Mouse (Mus musculus) right cerebral cortex, postnatal 10 days (tissue): ENCODE results near the gene Kntc1.
"Not testable (repeated sequence)": the region's sequence is repeated elsewhere in the genome, so short reads cannot be mapped to it uniquely, and the experiment has no call there.

Source experiments
- DNase-seq, 2 experiments: peaks; one replicate each; pipeline ENCODE4 v3.0.0; 2021; ENCODE audit warnings: low spot score in 2 of 2

Gene Kntc1

GRCm38 (mm10) chr5:123749065-123750064 lies at the start of gene Kntc1, which contains the start of gene Rsrc2:
Gene Kntc1, plus strand, starts transcription at chr5:123749716.
Gene Rsrc2, minus strand, starts transcription at chr5:123749414.
- peak; percentile 99 to 100 for DNase-seq

- DNase-seq = peak; percentile 63 to 76
Observed at GRCm38 (mm10) chr5:123700625-123701024, 48.9 kb upstream of the Kntc1 start.

GRCm38 (mm10) chr5:123708598-123708997 lies 40.9 kb upstream of the Kntc1 start:
- DNase-seq = no peak

GRCm38 (mm10) chr5:123709571-123709970 lies 39.9 kb upstream of the Kntc1 start:
- no peak for DNase-seq

- no peak for DNase-seq
Observed at GRCm38 (mm10) chr5:123713782-123714181, 35.7 kb upstream of the Kntc1 start.

- DNase-seq = no peak
Observed at GRCm38 (mm10) chr5:123714622-123715021, 34.9 kb upstream of the Kntc1 start.

- DNase-seq = peak; percentile 98
Observed at GRCm38 (mm10) chr5:123720328-123721311, 28.9 kb upstream of the Kntc1 start, which contains the start of gene Zcchc8. Gene Zcchc8, minus strand, starts transcription at chr5:123721100.

- DNase-seq = not testable (repeated sequence)
Observed at GRCm38 (mm10) chr5:123723816-123724215, 25.7 kb upstream of the Kntc1 start.

GRCm38 (mm10) chr5:123730981-123731380 lies 18.5 kb upstream of the Kntc1 start:
- no peak for DNase-seq

GRCm38 (mm10) chr5:123744358-123744757 lies 5.2 kb upstream of the Kntc1 start:
- DNase-seq = no peak

- no peak for DNase-seq
Observed at GRCm38 (mm10) chr5:123746253-123746652, 3.3 kb upstream of the Kntc1 start.

GRCm38 (mm10) chr5:123747604-123748003 lies 1.9 kb upstream of the Kntc1 start:
- DNase-seq = no peak

- no peak for DNase-seq
Observed at GRCm38 (mm10) chr5:123748339-123749064, 1.0 kb upstream of the Kntc1 start.

GRCm38 (mm10) chr5:123765506-123765905 lies 16.0 kb downstream of the Kntc1 start:
- no peak for DNase-seq

GRCm38 (mm10) chr5:123766455-123766854 lies 16.9 kb downstream of the Kntc1 start:
- DNase-seq = not testable (repeated sequence)

GRCm38 (mm10) chr5:123773441-123773840 lies 23.9 kb downstream of the Kntc1 start:
- no peak for DNase-seq

- no peak for DNase-seq
Observed at GRCm38 (mm10) chr5:123780716-123781115, 31.2 kb downstream of the Kntc1 start.

- DNase-seq = no peak
Observed at GRCm38 (mm10) chr5:123781864-123782263, 32.3 kb downstream of the Kntc1 start.

GRCm38 (mm10) chr5:123788976-123789375 lies 39.5 kb downstream of the Kntc1 start:
- no peak for DNase-seq

- DNase-seq = no peak
Observed at GRCm38 (mm10) chr5:123793081-123793480, 43.6 kb downstream of the Kntc1 start.

- DNase-seq = peak; percentile 66 to 72
Observed at GRCm38 (mm10) chr5:123806334-123806733, 56.8 kb downstream of the Kntc1 start.
